In genomic region chr11:116657311-116658223, GRCm38 (mm10) we compare ENCODE assay signal across 7 mouse cellular contexts. TPM values are rescaled to one million over a fixed set of nuclear protein-coding genes. Genes with fewer than 3 reads are reported as not detected.
DNase-seq lines count a peak whose midpoint lies in the region; ATAC-seq and TF ChIP-seq lines count a peak whose summit lies in the region.

No protein-coding gene starts in this region.

- H3K4me3 ChIP-seq in intestine, embryonic 16.5 days (ENCODE audit: low read length) = peak overlapping the region; percentile 41
- H3K4me3 ChIP-seq in midbrain, embryonic 12.5 days = peak overlapping the region; percentile 39
- peak overlapping the region; percentile 49 for H3K4me3 ChIP-seq in small intestine, adult 2 months (ENCODE audit: low read depth, low read length)

- H3K9me3 ChIP-seq in intestine, embryonic 16.5 days (ENCODE audit: control insufficient read depth, low read length) = no peaks in the 10 kb centered on the region
- no peaks in the 10 kb centered on the region for H3K9me3 ChIP-seq in midbrain, embryonic 12.5 days

- 0 out of 2 replicates have a peak, but pooled peaks have one; percentile 9 for TF ChIP-seq CTCF in small intestine, adult 2 months (IDR thresholded peaks at IDR 0.05; ENCODE audit: extremely low read depth, insufficient read length, insufficient replicate concordance, low read depth, low read length)

- H3K4me2 ChIP-seq in intestine, embryonic 16.5 days (ENCODE audit: low read depth, low read length) = peak overlapping the region; percentile 66
- peak overlapping the region; percentile 57 for H3K4me2 ChIP-seq in midbrain, embryonic 12.5 days (replicated peaks)

- H3K9ac ChIP-seq in intestine, embryonic 16.5 days (ENCODE audit: low read depth, low read length) = peak overlapping the region; percentile 68
- peak overlapping the region; percentile 57 for H3K9ac ChIP-seq in midbrain, embryonic 12.5 days (replicated peaks)

- TF ChIP-seq POLR2A in small intestine, adult 2 months (IDR thresholded peaks at IDR 0.05; ENCODE audit: low read depth, low read length) = peak; percentile 56

- H3K27ac ChIP-seq in intestine, embryonic 16.5 days (ENCODE audit: low read length) = peak overlapping the region; percentile 87
- H3K27ac ChIP-seq in midbrain, embryonic 12.5 days (replicated peaks) = peak overlapping the region; percentile 90
- H3K27ac ChIP-seq in small intestine, adult 2 months (ENCODE audit: insufficient read depth, low read depth, low read length) = peak overlapping the region; percentile 67

- 14% methylated on average over 22 of the region's 22 CpGs for WGBS in intestine, embryonic 16.5 days
- WGBS in midbrain, embryonic 12.5 days = 11% methylated on average over 22 of the region's 22 CpGs
- WGBS in small intestine, adult 2 months = 15% methylated on average over 22 of the region's 22 CpGs

- DNase-seq in adrenal gland, postnatal 14 days = peak; percentile 96
- peak; percentile 92 for DNase-seq in embryo, embryonic 9.5 days (ENCODE audit: extremely low spot score)
- peak; percentile 73 to 90 for DNase-seq in gastrocnemius, postnatal 4 days (ENCODE audit: low spot score in 2 of 2)
- DNase-seq in left cerebral cortex, postnatal 4 days = peak; percentile 93

- H3K36me3 ChIP-seq in intestine, embryonic 16.5 days (ENCODE audit: control insufficient read depth, insufficient read depth, low read length) = no peaks in the 10 kb centered on the region
- H3K36me3 ChIP-seq in midbrain, embryonic 12.5 days = no peaks in the 10 kb centered on the region
- H3K36me3 ChIP-seq in small intestine, adult 2 months (ENCODE audit: control insufficient read depth, insufficient read depth, low read length) = no peaks in the 10 kb centered on the region

- H3K4me1 ChIP-seq in intestine, embryonic 16.5 days (ENCODE audit: control insufficient read depth, insufficient read depth, low read length) = peaks cover 38% of the 10 kb centered on the region
- peaks cover 55% of the 10 kb centered on the region for H3K4me1 ChIP-seq in midbrain, embryonic 12.5 days
- peaks cover 12% of the 10 kb centered on the region for H3K4me1 ChIP-seq in small intestine, adult 2 months (ENCODE audit: control insufficient read depth, insufficient read depth, insufficient read length, low read length)

- H3K27me3 ChIP-seq in intestine, embryonic 16.5 days (replicated peaks; ENCODE audit: control insufficient read depth, insufficient read depth, low read length) = peaks cover 13% of the 10 kb centered on the region; the same call in 1 of the 2 replicates
- peaks cover 43% of the 10 kb centered on the region for H3K27me3 ChIP-seq in midbrain, embryonic 12.5 days
- H3K27me3 ChIP-seq in small intestine, adult 2 months (ENCODE audit: control insufficient read depth, insufficient read depth, low read length) = peaks cover 21% of the 10 kb centered on the region

- peak; percentile 94 for ATAC-seq in intestine, embryonic 16.5 days
- ATAC-seq in midbrain, embryonic 12.5 days (ENCODE audit: low FRiP score, low read depth) = peak; percentile 93

- intact Hi-C loops in left cerebral cortex, postnatal 4 days (cut with DNase I) = no loop called here

RNA-seq across cellular contexts. Expression of gene Cygb, which starts 3.5 kb away (rescaled TPM):
- 30.9 and 35.0 TPM in 2 replicates for total RNA-seq in adrenal gland, postnatal 14 days (2021)
- total RNA-seq in gastrocnemius, postnatal 4 days (2021) = 10 to 100 TPM; 26.5 to 30.5 TPM
- polyA plus RNA-seq in intestine, embryonic 16.5 days (2015; fragmentation: Nextera tagmentation; extraction: Ambion mirVana) = 12.3 and 14.4 TPM in 2 replicates
- total RNA-seq in left cerebral cortex, postnatal 4 days (2021) = 10 to 100 TPM; 17.1 to 20.6 TPM
- polyA plus RNA-seq in midbrain, embryonic 12.5 days (2016; fragmentation: Nextera tagmentation; extraction: Ambion mirVana) = 2.8 and 3.5 TPM in 2 replicates
- 14.2 and 23.7 TPM in 2 replicates for polyA plus RNA-seq in small intestine, adult 2 months (2012; rRNA removed)

RNA-seq across cellular contexts. Expression of gene Prcd, which starts 4.2 kb away (rescaled TPM):
- total RNA-seq in adrenal gland, postnatal 14 days (2021) = 5.3 and 6.1 TPM in 2 replicates
- under 1 TPM; 0.86 to 0.91 TPM for total RNA-seq in gastrocnemius, postnatal 4 days (2021)
- polyA plus RNA-seq in intestine, embryonic 16.5 days (2015; fragmentation: Nextera tagmentation; extraction: Ambion mirVana) = 1.4 and 1.9 TPM in 2 replicates
- total RNA-seq in left cerebral cortex, postnatal 4 days (2021) = 1 to 10 TPM in 1 of 2 experiments, under 1 TPM in 1; 0.98 to 2.2 TPM
- polyA plus RNA-seq in midbrain, embryonic 12.5 days (2016; fragmentation: Nextera tagmentation; extraction: Ambion mirVana) = 0.37 and 0.63 TPM in 2 replicates
- 0.30 TPM in 1 of 2 replicates, not detected in the other for polyA plus RNA-seq in small intestine, adult 2 months (2012; rRNA removed)

RNA-seq across cellular contexts. Expression of gene Rhbdf2, which starts 30.7 kb away (rescaled TPM):
- 11.2 and 14.3 TPM in 2 replicates for total RNA-seq in adrenal gland, postnatal 14 days (2021)
- 1 to 10 TPM; 7.4 to 9.1 TPM for total RNA-seq in gastrocnemius, postnatal 4 days (2021)
- polyA plus RNA-seq in intestine, embryonic 16.5 days (2015; fragmentation: Nextera tagmentation; extraction: Ambion mirVana) = 10.8 and 11.9 TPM in 2 replicates
- 1 to 10 TPM in 1 of 2 experiments, under 1 TPM in 1; 0.90 to 1.5 TPM for total RNA-seq in left cerebral cortex, postnatal 4 days (2021)
- 1.1 and 1.8 TPM in 2 replicates for polyA plus RNA-seq in midbrain, embryonic 12.5 days (2016; fragmentation: Nextera tagmentation; extraction: Ambion mirVana)
- polyA plus RNA-seq in small intestine, adult 2 months (2012; rRNA removed) = 25.3 and 40.8 TPM in 2 replicates

Comparison
In these comparisons a context has a peak if more than half of its experiments do, and no peak if none do; other contexts are left out.
1. Peak in every context shown above with its lines: DNase-seq, ATAC-seq, H3K4me3 ChIP-seq and H3K27ac ChIP-seq.